20 mouse cellular contexts compared by ENCODE assay signal in genomic region chr2:120140326-120140725, GRCm38 (mm10). TPM values are rescaled to one million over a fixed set of nuclear protein-coding genes. Genes with fewer than 3 reads are reported as not detected.
A peak's percentile ranks its signal among the peaks of the same experiment; 100 is the strongest.
DNase-seq lines count a peak whose midpoint lies in the region; ATAC-seq and TF ChIP-seq lines count a peak whose summit lies in the region.
"Had no signal": no experiment of that assay in that cellular context is flagged by ENCODE, and none has a peak within 500 bp of the region (broad histone marks: within the 10 kb centered on the region; RNA-seq: fewer than 3 reads in every experiment).

No protein-coding gene starts in this region.

- no peaks in the 10 kb centered on the region for H3K27me3 ChIP-seq in heart, embryonic 13.5 days (replicated peaks)
- no peaks in the 10 kb centered on the region for H3K27me3 ChIP-seq in lung, embryonic 15.5 days
- H3K27me3 ChIP-seq in hindbrain, embryonic 16.5 days (replicated peaks; ENCODE audit: control insufficient read depth, insufficient read depth, low read length): no peaks in the 10 kb centered on the region
- H3K27me3 ChIP-seq: embryonic facial prominence, embryonic 13.5 days; hindbrain, embryonic 12.5 days; kidney, embryonic 15.5 days; midbrain, embryonic 12.5 days; neural tube, embryonic 12.5 days had no signal

- H3K36me3 ChIP-seq in heart, embryonic 13.5 days: peaks cover 21% of the 10 kb centered on the region
- H3K36me3 ChIP-seq in lung, embryonic 15.5 days: no peaks in the 10 kb centered on the region
- no peaks in the 10 kb centered on the region for H3K36me3 ChIP-seq in hindbrain, embryonic 16.5 days (ENCODE audit: control insufficient read depth, insufficient read depth, low read length)
- H3K36me3 ChIP-seq: embryonic facial prominence, embryonic 13.5 days; hindbrain, embryonic 12.5 days; kidney, embryonic 15.5 days; midbrain, embryonic 12.5 days; neural tube, embryonic 12.5 days had no signal

- H3K4me1 ChIP-seq in heart, embryonic 13.5 days: peaks cover 60% of the 10 kb centered on the region
- peaks cover 10% of the 10 kb centered on the region; the same call in 1 of the 2 replicates for H3K4me1 ChIP-seq in lung, embryonic 15.5 days
- peaks cover 43% of the 10 kb centered on the region for H3K4me1 ChIP-seq in lung, adult 2 months (ENCODE audit: control insufficient read depth, insufficient read depth, low read length)
- no peaks in the 10 kb centered on the region for H3K4me1 ChIP-seq in hindbrain, embryonic 16.5 days (ENCODE audit: control insufficient read depth, insufficient read depth, low read depth, low read length)
- H3K4me1 ChIP-seq: embryonic facial prominence, embryonic 13.5 days; hindbrain, embryonic 12.5 days; midbrain, embryonic 12.5 days; neural tube, embryonic 12.5 days had no signal

- peak; percentile 31 for DNase-seq in adrenal gland, postnatal 14 days
- DNase-seq in adrenal gland, adult (ENCODE audit: inconsistent age in 2 of 2, low spot score in 1 of 2): no peak
- DNase-seq in heart, postnatal 14 days: no peak
- no peak for DNase-seq in lung, adult 2 months
- DNase-seq in lung, postnatal 4 days: peak; percentile 25 to 57
- DNase-seq: adrenal gland, postnatal 10 days; cerebellum, adult 11-12 months; gastrocnemius, postnatal 36 days; thymus, postnatal 25 days had no signal

- peak overlapping the region; percentile 79 for H3K27ac ChIP-seq in heart, embryonic 13.5 days (replicated peaks)
- peak overlapping the region; percentile 35; the same call in 1 of the 2 replicates for H3K27ac ChIP-seq in lung, embryonic 15.5 days
- H3K27ac ChIP-seq in hindbrain, embryonic 16.5 days (ENCODE audit: low read depth, low read length): no peak overlapping the region
- H3K27ac ChIP-seq: embryonic facial prominence, embryonic 13.5 days; hindbrain, embryonic 12.5 days; kidney, embryonic 15.5 days; midbrain, embryonic 12.5 days; neural tube, embryonic 12.5 days had no signal

- H3K9ac ChIP-seq in heart, embryonic 13.5 days: 0 out of 2 replicates have a peak overlapping the region, but pooled peaks have one; percentile 5
- H3K9ac ChIP-seq in lung, embryonic 15.5 days: no peak overlapping the region
- no peak overlapping the region for H3K9ac ChIP-seq in hindbrain, embryonic 16.5 days (ENCODE audit: low read depth, low read length)
- H3K9ac ChIP-seq: embryonic facial prominence, embryonic 13.5 days; hindbrain, embryonic 12.5 days; kidney, embryonic 15.5 days; midbrain, embryonic 12.5 days; neural tube, embryonic 12.5 days had no signal

- ATAC-seq in heart, embryonic 13.5 days (ENCODE audit: extremely low read depth, insufficient number of reproducible peaks, low FRiP score, low TSS enrichment): no peak
- no peak for ATAC-seq in lung, embryonic 15.5 days (ENCODE audit: borderline replicate concordance, extremely low read depth, low FRiP score, low TSS enrichment)
- no peak for ATAC-seq in hindbrain, embryonic 16.5 days
- ATAC-seq: forebrain, embryonic 14.5 days; inflammation-experienced regulatory T-cells, adult 6 months had no signal

- intact Hi-C loops in heart, postnatal 14 days (cut with DNase I): no loop called here

- WGBS in heart, embryonic 13.5 days: 28% methylated on average over 5 of the region's 5 CpGs
- 63% methylated on average over 5 of the region's 5 CpGs for WGBS in lung, embryonic 15.5 days
- WGBS in lung, adult 2 months: 49% methylated on average over 5 of the region's 5 CpGs
- WGBS in hindbrain, embryonic 16.5 days: 85% methylated on average over 5 of the region's 5 CpGs

- no peak for TF ChIP-seq CTCF in lung, adult 2 months (IDR thresholded peaks at IDR 0.05; ENCODE audit: insufficient read depth, low read length)

- H3K9me3 ChIP-seq in heart, embryonic 13.5 days: no peaks in the 10 kb centered on the region
- no peaks in the 10 kb centered on the region for H3K9me3 ChIP-seq in lung, embryonic 15.5 days
- H3K9me3 ChIP-seq in hindbrain, embryonic 16.5 days (ENCODE audit: control insufficient read depth, low read length): no peaks in the 10 kb centered on the region
- H3K9me3 ChIP-seq: embryonic facial prominence, embryonic 13.5 days; hindbrain, embryonic 12.5 days; kidney, embryonic 15.5 days; midbrain, embryonic 12.5 days; neural tube, embryonic 12.5 days had no signal

- no peak for TF ChIP-seq POLR2A in lung, adult 2 months (IDR thresholded peaks at IDR 0.05; ENCODE audit: borderline replicate concordance, extremely low read depth, low read depth, low read length)

- H3K4me3 ChIP-seq in heart, embryonic 13.5 days: no peak overlapping the region
- no peak overlapping the region for H3K4me3 ChIP-seq in lung, embryonic 15.5 days
- H3K4me3 ChIP-seq in lung, adult 2 months (replicated peaks; ENCODE audit: extremely low read depth, low read depth, low read length): no peak overlapping the region
- H3K4me3 ChIP-seq in hindbrain, embryonic 16.5 days (ENCODE audit: low read length): no peak overlapping the region
- H3K4me3 ChIP-seq: embryonic facial prominence, embryonic 13.5 days; hindbrain, embryonic 12.5 days; kidney, embryonic 15.5 days; midbrain, embryonic 12.5 days; neural tube, embryonic 12.5 days had no signal

- H3K4me2 ChIP-seq in heart, embryonic 13.5 days: no peak overlapping the region; the same call in 1 of the 2 replicates
- H3K4me2 ChIP-seq in lung, embryonic 15.5 days: no peak overlapping the region
- no peak overlapping the region for H3K4me2 ChIP-seq in hindbrain, embryonic 16.5 days (ENCODE audit: low read length)
- H3K4me2 ChIP-seq: embryonic facial prominence, embryonic 13.5 days; hindbrain, embryonic 12.5 days; kidney, embryonic 15.5 days; liver, embryonic 11.5 days; midbrain, embryonic 12.5 days; neural tube, embryonic 12.5 days had no signal

RNA-seq across cellular contexts. Expression of gene Ehd4, which starts 14.1 kb away (rescaled TPM):
- 34.2 and 48.1 TPM in 2 replicates for total RNA-seq in adrenal gland, postnatal 14 days (2021)
- 164 and 183 TPM in 2 replicates for polyA plus RNA-seq in heart, embryonic 13.5 days (2015; fragmentation: Nextera tagmentation; extraction: Ambion mirVana)
- total RNA-seq in heart, postnatal 14 days (2021): 100 to 1,000 TPM; 439 to 440 TPM
- polyA plus RNA-seq in lung, embryonic 15.5 days (2015; fragmentation: Nextera tagmentation; extraction: Ambion mirVana): 89.4 and 96.5 TPM in 2 replicates
- 236 and 247 TPM in 2 replicates for polyA plus RNA-seq in lung, adult 2 months (2012; rRNA removed)
- 19.2 and 20.7 TPM in 2 replicates for polyA plus RNA-seq in hindbrain, embryonic 16.5 days (2015; fragmentation: Nextera tagmentation; extraction: Ambion mirVana)

Comparison
In these comparisons a context has a peak if more than half of its experiments do, and no peak if none do; other contexts are left out.
1. DNase-seq: peak in adrenal gland, postnatal 14 days (single experiment) and lung, postnatal 4 days (2 of 2); none in adrenal gland, adult (0 of 2), heart, postnatal 14 days (0 of 2) and lung, adult 2 months (single experiment).